Mouse (Mus musculus): ENCODE results near the gene Cox15. TPM values are rescaled to one million over a fixed set of nuclear protein-coding genes. Genes with fewer than 3 reads are reported as not detected.

Cox15 gene
- total and polyA plus RNA-seq, 2 experiments from 2014 or later, result 9.4 to 31.0 TPM

GRCm38 (mm10) chr19:43726510-43727146 lies 26.2 kb downstream of the Cox15 start:
- WGBS, result 93% methylated on average over 15 of the region's 15 CpGs
- DNase-seq (ENCODE audit: low spot score) (no peak), ATAC-seq (ENCODE audit: insufficient read depth, low read depth) (no peak)
- Histone ChIP-seq H3K36me3 (replicated peaks; ENCODE audit: control insufficient read depth, insufficient read depth, low read length) (peaks cover 37% of the 10 kb centered on the region), H3K9me3 (replicated peaks; ENCODE audit: control insufficient read depth, low read length) (no peaks in the 10 kb centered on the region), H3K9ac (replicated peaks; ENCODE audit: low read depth, low read length) (no peak overlapping the region), H3K4me2 (ENCODE audit: low read depth, low read length) (no peak overlapping the region), H3K27ac (ENCODE audit: low read depth) (no peak overlapping the region), H3K27me3 (ENCODE audit: control insufficient read depth, insufficient read depth, low read length) (no peaks in the 10 kb centered on the region), H3K4me1 (ENCODE audit: control insufficient read depth, insufficient read depth) (no peaks in the 10 kb centered on the region), H3K4me3 (ENCODE audit: low read depth, low read length) (no peak overlapping the region)
- TF ChIP-seq EP300 (IDR thresholded peaks at IDR 0.05; ENCODE audit: low read depth) (no peak), CTCF (IDR thresholded peaks at IDR 0.05; ENCODE audit: low read depth) (no peak)

- H3K4me3 ChIP-seq (ENCODE audit: low read depth, low read length), result no peak overlapping the region
- WGBS, result 86% methylated on average over 7 of the region's 7 CpGs
- no peak overlapping the region for H3K9ac ChIP-seq (replicated peaks; ENCODE audit: low read depth, low read length)
- DNase-seq (ENCODE audit: low spot score) (no peak), ATAC-seq (ENCODE audit: insufficient read depth, low read depth) (no peak)
- no peak for TF ChIP-seq CTCF (IDR thresholded peaks at IDR 0.05; ENCODE audit: low read depth)
- TF ChIP-seq EP300 (IDR thresholded peaks at IDR 0.05; ENCODE audit: low read depth), result no peak
- peaks cover 47% of the 10 kb centered on the region for H3K36me3 ChIP-seq (replicated peaks; ENCODE audit: control insufficient read depth, insufficient read depth, low read length)
- no peaks in the 10 kb centered on the region for H3K4me1 ChIP-seq (ENCODE audit: control insufficient read depth, insufficient read depth)
- no peak overlapping the region for H3K27ac ChIP-seq (ENCODE audit: low read depth)
- H3K9me3 ChIP-seq (replicated peaks; ENCODE audit: control insufficient read depth, low read length), result no peaks in the 10 kb centered on the region
- no peak overlapping the region for H3K4me2 ChIP-seq (ENCODE audit: low read depth, low read length)
- H3K27me3 ChIP-seq (ENCODE audit: control insufficient read depth, insufficient read depth, low read length), result no peaks in the 10 kb centered on the region
Measured at GRCm38 (mm10) chr19:43724821-43725220, 28.0 kb downstream of the Cox15 start.

GRCm38 (mm10) chr19:43724194-43724593 lies 28.6 kb downstream of the Cox15 start:
- WGBS, result 93% methylated on average over 20 of the region's 20 CpGs
- ATAC-seq (ENCODE audit: insufficient read depth, low read depth) (no peak), DNase-seq (ENCODE audit: low spot score) (no peak)
- Histone ChIP-seq H3K36me3 (replicated peaks; ENCODE audit: control insufficient read depth, insufficient read depth, low read length) (peaks cover 47% of the 10 kb centered on the region), H3K27ac (ENCODE audit: low read depth) (no peak overlapping the region), H3K4me3 (ENCODE audit: low read depth, low read length) (no peak overlapping the region), H3K9ac (replicated peaks; ENCODE audit: low read depth, low read length) (no peak overlapping the region), H3K27me3 (ENCODE audit: control insufficient read depth, insufficient read depth, low read length) (no peaks in the 10 kb centered on the region), H3K4me1 (ENCODE audit: control insufficient read depth, insufficient read depth) (no peaks in the 10 kb centered on the region), H3K9me3 (replicated peaks; ENCODE audit: control insufficient read depth, low read length) (no peaks in the 10 kb centered on the region), H3K4me2 (ENCODE audit: low read depth, low read length) (no peak overlapping the region)
- TF ChIP-seq CTCF (IDR thresholded peaks at IDR 0.05; ENCODE audit: low read depth) (no peak), EP300 (IDR thresholded peaks at IDR 0.05; ENCODE audit: low read depth) (no peak)

- no peak overlapping the region for H3K4me2 ChIP-seq (ENCODE audit: low read depth, low read length)
- TF ChIP-seq EP300 (IDR thresholded peaks at IDR 0.05; ENCODE audit: low read depth), result no peak
- TF ChIP-seq CTCF (IDR thresholded peaks at IDR 0.05; ENCODE audit: low read depth), result no peak
- no peaks in the 10 kb centered on the region for H3K9me3 ChIP-seq (replicated peaks; ENCODE audit: control insufficient read depth, low read length)
- H3K9ac ChIP-seq (replicated peaks; ENCODE audit: low read depth, low read length), result no peak overlapping the region
- WGBS, result 74% methylated on average over 10 of the region's 10 CpGs
- H3K4me3 ChIP-seq (ENCODE audit: low read depth, low read length), result no peak overlapping the region
- no peak overlapping the region for H3K27ac ChIP-seq (ENCODE audit: low read depth)
- no peaks in the 10 kb centered on the region for H3K4me1 ChIP-seq (ENCODE audit: control insufficient read depth, insufficient read depth)
- H3K27me3 ChIP-seq (ENCODE audit: control insufficient read depth, insufficient read depth, low read length), result no peaks in the 10 kb centered on the region
- ATAC-seq (ENCODE audit: insufficient read depth, low read depth), result no peak
- DNase-seq (ENCODE audit: low spot score), result no peak
- H3K36me3 ChIP-seq (replicated peaks; ENCODE audit: control insufficient read depth, insufficient read depth, low read length), result peaks cover 47% of the 10 kb centered on the region
Measured at GRCm38 (mm10) chr19:43723501-43723900, 29.3 kb downstream of the Cox15 start.

- no peak for DNase-seq (ENCODE audit: low spot score)
- peaks cover 53% of the 10 kb centered on the region for H3K36me3 ChIP-seq (replicated peaks; ENCODE audit: control insufficient read depth, insufficient read depth, low read length)
- TF ChIP-seq CTCF (IDR thresholded peaks at IDR 0.05; ENCODE audit: low read depth), result no peak
- TF ChIP-seq EP300 (IDR thresholded peaks at IDR 0.05; ENCODE audit: low read depth), result no peak
Measured at GRCm38 (mm10) chr19:43722891-43723290, 29.9 kb downstream of the Cox15 start.

GRCm38 (mm10) chr19:43720061-43720460 lies 32.7 kb downstream of the Cox15 start:
- H3K9me3 ChIP-seq (replicated peaks; ENCODE audit: control insufficient read depth, low read length), result no peaks in the 10 kb centered on the region
- DNase-seq (ENCODE audit: low spot score), result no peak
- no peak for ATAC-seq (ENCODE audit: insufficient read depth, low read depth)
- H3K27ac ChIP-seq (ENCODE audit: low read depth), result no peak overlapping the region
- H3K9ac ChIP-seq (replicated peaks; ENCODE audit: low read depth, low read length), result no peak overlapping the region
- 86% methylated on average over 11 of the region's 11 CpGs for WGBS
- no peak overlapping the region for H3K4me3 ChIP-seq (ENCODE audit: low read depth, low read length)
- no peak for TF ChIP-seq EP300 (IDR thresholded peaks at IDR 0.05; ENCODE audit: low read depth)
- TF ChIP-seq CTCF (IDR thresholded peaks at IDR 0.05; ENCODE audit: low read depth), result no peak
- H3K4me2 ChIP-seq (ENCODE audit: low read depth, low read length), result no peak overlapping the region
- H3K4me1 ChIP-seq (ENCODE audit: control insufficient read depth, insufficient read depth), result no peaks in the 10 kb centered on the region
- H3K36me3 ChIP-seq (replicated peaks; ENCODE audit: control insufficient read depth, insufficient read depth, low read length), result peaks cover 29% of the 10 kb centered on the region
- H3K27me3 ChIP-seq (ENCODE audit: control insufficient read depth, insufficient read depth, low read length), result no peaks in the 10 kb centered on the region

More at GRCm38 (mm10) chr19:43722891-43723290, 29.9 kb downstream of the Cox15 start:
- H3K4me2 ChIP-seq (ENCODE audit: low read depth, low read length), result no peak overlapping the region
- H3K4me1 ChIP-seq (ENCODE audit: control insufficient read depth, insufficient read depth), result no peaks in the 10 kb centered on the region
- no peak overlapping the region; the same call in 1 of the 2 replicates for H3K27ac ChIP-seq (ENCODE audit: low read depth)
- H3K27me3 ChIP-seq (ENCODE audit: control insufficient read depth, insufficient read depth, low read length), result no peaks in the 10 kb centered on the region
- WGBS, result 72% methylated on average over 8 of the region's 8 CpGs
- no peak overlapping the region for H3K9ac ChIP-seq (replicated peaks; ENCODE audit: low read depth, low read length)
- no peak for ATAC-seq (ENCODE audit: insufficient read depth, low read depth)
- no peak overlapping the region for H3K4me3 ChIP-seq (ENCODE audit: low read depth, low read length)
- H3K9me3 ChIP-seq (replicated peaks; ENCODE audit: control insufficient read depth, low read length), result no peaks in the 10 kb centered on the region
